Mouse (Mus musculus): Measurements from ENCODE around the gene Vps41. TPM values are rescaled to one million over a fixed set of nuclear protein-coding genes. Genes with fewer than 3 reads are reported as not detected.

Vps41 gene
- total and polyA plus RNA-seq, 3 experiments, result 26.0 to 27.2 TPM; not detected in 1

DNA sequence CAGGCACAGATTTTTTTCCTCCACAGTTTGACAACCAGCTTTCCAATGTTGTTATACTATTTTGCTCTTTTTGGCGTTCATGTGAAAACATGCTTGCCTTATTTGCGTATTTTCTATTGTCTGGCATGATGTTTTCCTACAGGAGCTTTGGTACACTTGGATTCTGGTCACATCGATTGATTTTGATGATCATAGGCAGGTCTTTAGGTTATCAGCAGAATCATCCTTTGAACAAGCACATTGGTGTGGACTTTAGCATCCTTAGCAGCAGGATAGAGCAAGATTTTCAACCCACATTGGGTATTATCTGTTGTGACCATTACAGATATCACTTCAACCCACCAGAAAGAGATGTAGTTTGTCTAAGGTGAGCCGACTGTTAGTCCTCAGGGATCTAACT is 71.0 kb downstream of the Vps41 start:
- Histone ChIP-seq H3K4me1 (ENCODE audit: control insufficient read depth in 1 of 2, insufficient read depth in 2 of 2, low read length in 2 of 2) (no peaks in the 10 kb centered on the region), H3K36me3 (ENCODE audit: control insufficient read depth in 1 of 2, insufficient read depth in 2 of 2, low read length in 2 of 2) (no peaks in the 10 kb centered on the region), H3K27ac (ENCODE audit: control insufficient read depth, low read depth, low read length) (no peak overlapping the region), H3K9ac (ENCODE audit: control insufficient read depth, low read depth, low read length, poor library complexity, severe bottlenecking) (no peak overlapping the region), H3K4me3 (ENCODE audit: control insufficient read depth in 1 of 2, insufficient read depth in 1 of 2, low read depth in 2 of 2, low read length in 2 of 2) (no peak overlapping the region), H3K27me3 (ENCODE audit: control insufficient read depth in 1 of 2, insufficient read depth in 2 of 2, low read length in 2 of 2) (no peaks in the 10 kb centered on the region), H3K79me2 (ENCODE audit: control insufficient read depth, insufficient read depth, low read length, poor library complexity) (no peaks in the 10 kb centered on the region), H3K9me3 (replicated peaks; ENCODE audit: insufficient read depth, low read length) (no peaks in the 10 kb centered on the region)
- DNase-seq (ENCODE audit: low read depth, low spot score), result no peak
- TF ChIP-seq CTCF (IDR thresholded peaks at IDR 0.05 in 2 of 3, conservative IDR thresholded peaks at IDR 0.05 in 1 of 3; ENCODE audit: control insufficient read depth in 1 of 3, insufficient read depth in 1 of 3, low read depth in 2 of 3, low read length in 3 of 3, poor library complexity in 1 of 3, severe bottlenecking in 1 of 3) (no peak), MYC (IDR thresholded peaks at IDR 0.05; ENCODE audit: low read depth, low read length) (no peak), USF1 (IDR thresholded peaks at IDR 0.05; ENCODE audit: low read depth, low read length) (no peak), ZKSCAN1 (IDR thresholded peaks at IDR 0.05; ENCODE audit: low read depth, low read length) (no peak), EP300 (IDR thresholded peaks at IDR 0.05; ENCODE audit: low read depth in 1 of 2, low read length in 2 of 2) (no peak), MAFK (IDR thresholded peaks at IDR 0.05; ENCODE audit: borderline replicate concordance, low read depth, low read length) (no peak), MAZ (IDR thresholded peaks at IDR 0.05; ENCODE audit: low read depth, low read length) (no peak), USF2 (IDR thresholded peaks at IDR 0.05; ENCODE audit: borderline replicate concordance in 1 of 2, insufficient read depth in 1 of 2, low read depth in 1 of 2, low read length in 2 of 2) (no peak)

DNA sequence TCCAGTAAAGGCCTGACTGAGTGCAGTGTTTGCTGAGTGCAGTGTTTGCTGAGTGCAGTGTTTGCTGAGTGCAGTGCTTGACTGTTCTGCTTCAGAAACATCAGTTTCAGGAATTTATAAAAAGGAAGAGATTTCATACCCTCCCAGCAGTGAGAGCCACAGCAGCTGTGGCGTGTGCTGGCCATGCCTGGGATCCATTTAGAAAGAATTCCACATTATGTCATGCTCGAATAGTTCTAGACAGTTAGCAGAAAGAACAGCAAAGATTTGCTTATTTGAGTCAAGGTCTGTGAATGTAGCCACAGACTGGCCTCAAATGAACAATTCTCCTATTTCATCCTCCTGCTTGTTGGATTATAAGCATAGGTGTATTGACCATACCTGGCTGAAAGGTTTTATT is 71.6 kb downstream of the Vps41 start:
- DNase-seq (ENCODE audit: low read depth, low spot score), result no peak
- no peaks in the 10 kb centered on the region for H3K36me3 ChIP-seq (ENCODE audit: control insufficient read depth in 1 of 2, insufficient read depth in 2 of 2, low read length in 2 of 2)
- no peak overlapping the region for H3K4me3 ChIP-seq (ENCODE audit: control insufficient read depth in 1 of 2, insufficient read depth in 1 of 2, low read depth in 2 of 2, low read length in 2 of 2)
- H3K9ac ChIP-seq (ENCODE audit: control insufficient read depth, low read depth, low read length, poor library complexity, severe bottlenecking), result no peak overlapping the region
- H3K9me3 ChIP-seq (replicated peaks; ENCODE audit: insufficient read depth, low read length), result no peaks in the 10 kb centered on the region
- no peak for TF ChIP-seq USF1 (IDR thresholded peaks at IDR 0.05; ENCODE audit: low read depth, low read length)
- TF ChIP-seq SIN3A (IDR thresholded peaks at IDR 0.05; ENCODE audit: low read length), result no peak
- TF ChIP-seq RCOR1 (IDR thresholded peaks at IDR 0.05; ENCODE audit: low read depth, low read length), result no peak
- TF ChIP-seq ELF1 (IDR thresholded peaks at IDR 0.05; ENCODE audit: low read depth, low read length), result no peak
- no peak for TF ChIP-seq TBP (IDR thresholded peaks at IDR 0.05; ENCODE audit: low read depth, low read length)
- no peaks in the 10 kb centered on the region for H3K79me2 ChIP-seq (ENCODE audit: control insufficient read depth, insufficient read depth, low read length, poor library complexity)
- H3K27me3 ChIP-seq (ENCODE audit: control insufficient read depth in 1 of 2, insufficient read depth in 2 of 2, low read length in 2 of 2), result no peaks in the 10 kb centered on the region
- no peak overlapping the region for H3K27ac ChIP-seq (ENCODE audit: control insufficient read depth, low read depth, low read length)
- H3K4me1 ChIP-seq (ENCODE audit: control insufficient read depth in 1 of 2, insufficient read depth in 2 of 2, low read length in 2 of 2), result no peaks in the 10 kb centered on the region

DNA sequence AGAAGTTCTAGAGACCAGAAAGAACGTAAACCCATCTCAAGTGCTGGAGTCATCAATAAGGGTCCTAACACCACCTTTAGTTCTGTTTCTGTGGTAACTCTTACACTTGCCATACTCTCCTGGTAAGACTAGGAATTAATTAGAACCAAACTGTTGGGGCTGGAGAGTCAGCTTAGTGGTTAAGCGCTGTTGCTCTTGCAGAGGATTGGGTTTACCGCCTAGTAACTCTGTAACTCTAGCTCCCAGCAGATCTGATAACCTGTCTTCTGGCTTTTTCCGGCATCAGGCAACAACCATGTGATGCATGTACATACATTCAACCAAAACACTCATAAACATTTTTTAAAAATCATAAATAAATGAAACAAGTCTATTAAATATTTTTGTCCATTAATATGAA is 72.6 kb downstream of the Vps41 start:
- Histone ChIP-seq H3K4me3 (ENCODE audit: control insufficient read depth in 1 of 2, insufficient read depth in 1 of 2, low read depth in 2 of 2, low read length in 2 of 2) (no peak overlapping the region), H3K27ac (ENCODE audit: control insufficient read depth, low read depth, low read length) (no peak overlapping the region), H3K9me3 (replicated peaks; ENCODE audit: insufficient read depth, low read length) (no peaks in the 10 kb centered on the region), H3K9ac (ENCODE audit: control insufficient read depth, low read depth, low read length, poor library complexity, severe bottlenecking) (no peak overlapping the region), H3K4me1 (ENCODE audit: control insufficient read depth in 1 of 2, insufficient read depth in 2 of 2, low read length in 2 of 2) (no peaks in the 10 kb centered on the region), H3K27me3 (ENCODE audit: control insufficient read depth in 1 of 2, insufficient read depth in 2 of 2, low read length in 2 of 2) (no peaks in the 10 kb centered on the region), H3K79me2 (ENCODE audit: control insufficient read depth, insufficient read depth, low read length, poor library complexity) (no peaks in the 10 kb centered on the region), H3K36me3 (ENCODE audit: control insufficient read depth in 1 of 2, insufficient read depth in 2 of 2, low read length in 2 of 2) (no peaks in the 10 kb centered on the region)
- no peak for DNase-seq (ENCODE audit: low read depth, low spot score)
- TF ChIP-seq MYC (IDR thresholded peaks at IDR 0.05; ENCODE audit: low read depth, low read length), result no peak
- no peak for TF ChIP-seq KAT2A (conservative IDR thresholded peaks at IDR 0.05; ENCODE audit: low read depth, low read length)
- TF ChIP-seq NRF1 (IDR thresholded peaks at IDR 0.05; ENCODE audit: insufficient read depth, low read depth, low read length, poor library complexity, severe bottlenecking), result no peak
- no peak for TF ChIP-seq MAFK (IDR thresholded peaks at IDR 0.05; ENCODE audit: borderline replicate concordance, low read depth, low read length)
- no peak for TF ChIP-seq TAL1 (IDR thresholded peaks at IDR 0.05; ENCODE audit: low read length)
- TF ChIP-seq HCFC1 (IDR thresholded peaks at IDR 0.05; ENCODE audit: low read depth, low read length), result no peak
- TF ChIP-seq SMC3 (IDR thresholded peaks at IDR 0.05; ENCODE audit: low read depth, low read length), result no peak
- TF ChIP-seq ZC3H11A (IDR thresholded peaks at IDR 0.05; ENCODE audit: low read depth, low read length), result no peak
- no peak for TF ChIP-seq POLR2A (IDR thresholded peaks at IDR 0.05; ENCODE audit: control insufficient read depth in 1 of 2, insufficient read depth in 1 of 2, low read depth in 1 of 2, low read length in 2 of 2, poor library complexity in 1 of 2)
- TF ChIP-seq BHLHE40 (IDR thresholded peaks at IDR 0.05; ENCODE audit: borderline replicate concordance, low read depth, low read length), result no peak
- TF ChIP-seq TBP (IDR thresholded peaks at IDR 0.05; ENCODE audit: low read depth, low read length), result no peak
- no peak for TF ChIP-seq NELFE (IDR thresholded peaks at IDR 0.05; ENCODE audit: low read depth, low read length)
- TF ChIP-seq MAZ (IDR thresholded peaks at IDR 0.05; ENCODE audit: low read depth, low read length), result no peak
- no peak for TF ChIP-seq CHD2 (IDR thresholded peaks at IDR 0.05; ENCODE audit: low read length)
- no peak for TF ChIP-seq MAX (IDR thresholded peaks at IDR 0.05; ENCODE audit: low read length)
- no peak for TF ChIP-seq E2F4 (IDR thresholded peaks at IDR 0.05; ENCODE audit: borderline replicate concordance, low read depth, low read length)
- TF ChIP-seq ZMIZ1 (IDR thresholded peaks at IDR 0.05; ENCODE audit: low read depth, low read length), result no peak

Measured in MEL (cell line).